Mouse (Mus musculus): ENCODE results near the gene Rnf146. TPM values are rescaled to one million over a fixed set of nuclear protein-coding genes. Genes with fewer than 3 reads are reported as not detected.
A peak's percentile ranks its signal among the peaks of the same experiment; 100 is the strongest.
"Not testable (repeated sequence)": the region's sequence is repeated elsewhere in the genome, so short reads cannot be mapped to it uniquely, and the experiment has no call there.

Gene Rnf146
- total RNA-seq (2014; rRNA removed; ENCODE audit: low replicate concordance) (34.6 and 37.3 TPM in 2 replicates), polyA plus RNA-seq (2015; fragmentation: Nextera tagmentation; extraction: Ambion mirVana) (38.6 and 39.3 TPM in 2 replicates)

DNA sequence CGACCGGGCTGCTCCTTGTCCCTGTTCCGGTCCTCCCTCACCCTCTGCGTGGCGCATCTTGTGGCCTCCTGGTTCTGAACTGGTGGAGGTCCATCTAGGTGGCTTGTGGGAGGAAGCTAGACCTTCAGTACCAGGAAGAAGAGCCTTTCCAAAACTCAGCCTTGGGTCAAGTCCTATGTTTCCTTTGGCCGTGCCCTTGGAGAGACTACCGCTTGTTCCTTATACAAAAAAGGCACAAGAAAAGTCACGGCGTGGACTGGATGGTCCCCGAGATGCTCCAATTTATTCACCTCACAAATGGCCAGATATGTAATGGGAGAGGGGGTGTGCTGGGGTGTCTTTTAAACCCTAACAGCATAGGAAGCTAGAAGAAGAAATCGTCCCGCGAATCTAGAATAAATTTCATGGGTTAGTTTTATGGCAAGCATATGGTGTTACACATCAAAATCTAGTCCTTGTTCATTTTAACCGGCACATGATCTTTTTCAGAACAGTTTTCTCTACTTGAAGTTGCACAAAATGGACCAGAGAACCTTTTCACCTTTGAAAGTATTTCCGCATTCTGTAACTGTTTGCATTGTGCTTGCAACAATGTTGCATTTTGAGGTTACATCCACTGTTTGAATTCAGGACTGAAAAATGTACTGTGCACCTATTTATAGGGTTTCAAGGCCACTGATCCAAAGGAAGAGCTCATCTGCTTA is at the start of gene Rnf146:
TSS of gene Rnf146 (minus strand) at position 246 of the 704 bp plus-strand sequence.
- DNase-seq (ENCODE audit: low spot score) (no peak), ATAC-seq (ENCODE audit: insufficient read depth, low read depth) (peak; percentile 28; the same call in 1 of the 2 replicates)
- Histone ChIP-seq H3K27me3 (ENCODE audit: control insufficient read depth, insufficient read depth, low read length) (no peaks in the 10 kb centered on the region), H3K36me3 (replicated peaks; ENCODE audit: control insufficient read depth, insufficient read depth, low read length) (no peaks in the 10 kb centered on the region), H3K4me3 (ENCODE audit: low read depth, low read length) (peak within 1 kb of the TSS; percentile 96), H3K4me1 (ENCODE audit: control insufficient read depth, insufficient read depth) (peaks cover 20% of the 10 kb centered on the region), H3K9me3 (replicated peaks; ENCODE audit: control insufficient read depth, low read length) (no peaks in the 10 kb centered on the region), H3K9ac (replicated peaks; ENCODE audit: low read depth, low read length) (peak within 1 kb of the TSS; percentile 91), H3K4me2 (ENCODE audit: low read depth, low read length) (peak within 1 kb of the TSS; percentile 80), H3K27ac (ENCODE audit: low read depth) (peak within 1 kb of the TSS; percentile 99)
- WGBS: 7% methylated on average over 15 of the region's 15 CpGs
- TF ChIP-seq CTCF (IDR thresholded peaks at IDR 0.05; ENCODE audit: low read depth) (no peak), EP300 (IDR thresholded peaks at IDR 0.05; ENCODE audit: low read depth) (no peak)

DNA sequence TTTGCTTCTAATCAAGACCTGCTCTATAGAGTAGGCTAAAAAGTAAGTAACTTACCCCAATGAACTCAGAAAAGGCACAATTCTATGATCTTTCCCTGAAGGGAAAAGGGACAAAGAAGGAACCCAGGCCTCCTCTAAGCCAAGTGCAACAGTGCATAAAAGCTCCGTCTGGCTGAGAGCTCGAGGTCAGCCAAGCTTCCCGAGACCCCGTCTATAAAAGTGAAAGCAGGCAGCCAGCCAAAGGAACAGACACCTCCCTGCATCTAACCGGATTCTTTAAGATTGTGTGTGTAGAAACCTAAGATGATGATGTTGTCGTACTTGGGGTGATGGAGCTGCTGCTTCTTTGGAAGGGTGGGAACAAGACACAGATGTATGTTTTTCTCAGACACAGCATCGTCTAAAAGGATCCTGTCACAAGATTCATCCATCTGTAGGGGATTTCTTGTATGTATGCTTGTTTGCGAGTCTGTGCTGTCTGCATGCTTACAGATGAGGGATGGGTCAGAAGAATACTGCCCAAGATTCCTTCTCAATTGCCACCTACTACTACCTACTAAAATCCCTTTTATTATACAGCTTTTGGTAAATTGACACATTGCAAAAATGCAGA is 40.5 kb upstream of the Rnf146 start:
- H3K4me3 ChIP-seq (ENCODE audit: low read depth, low read length): no peak overlapping the region
- no peak overlapping the region for H3K27ac ChIP-seq (ENCODE audit: low read depth)
- WGBS: 40% methylated on average over 8 of the region's 8 CpGs
- TF ChIP-seq CTCF (IDR thresholded peaks at IDR 0.05; ENCODE audit: low read depth): no peak
- TF ChIP-seq EP300 (IDR thresholded peaks at IDR 0.05; ENCODE audit: low read depth): no peak
- no peaks in the 10 kb centered on the region for H3K27me3 ChIP-seq (ENCODE audit: control insufficient read depth, insufficient read depth, low read length)
- H3K9me3 ChIP-seq (replicated peaks; ENCODE audit: control insufficient read depth, low read length): no peaks in the 10 kb centered on the region
- no peaks in the 10 kb centered on the region for H3K36me3 ChIP-seq (replicated peaks; ENCODE audit: control insufficient read depth, insufficient read depth, low read length)
- DNase-seq (ENCODE audit: low spot score): no peak
- H3K4me2 ChIP-seq (ENCODE audit: low read depth, low read length): peak overlapping the region; percentile 24; the same call in 1 of the 2 replicates
- H3K9ac ChIP-seq (replicated peaks; ENCODE audit: low read depth, low read length): no peak overlapping the region
- no peaks in the 10 kb centered on the region for H3K4me1 ChIP-seq (ENCODE audit: control insufficient read depth, insufficient read depth)
- ATAC-seq (ENCODE audit: insufficient read depth, low read depth): no peak

DNA sequence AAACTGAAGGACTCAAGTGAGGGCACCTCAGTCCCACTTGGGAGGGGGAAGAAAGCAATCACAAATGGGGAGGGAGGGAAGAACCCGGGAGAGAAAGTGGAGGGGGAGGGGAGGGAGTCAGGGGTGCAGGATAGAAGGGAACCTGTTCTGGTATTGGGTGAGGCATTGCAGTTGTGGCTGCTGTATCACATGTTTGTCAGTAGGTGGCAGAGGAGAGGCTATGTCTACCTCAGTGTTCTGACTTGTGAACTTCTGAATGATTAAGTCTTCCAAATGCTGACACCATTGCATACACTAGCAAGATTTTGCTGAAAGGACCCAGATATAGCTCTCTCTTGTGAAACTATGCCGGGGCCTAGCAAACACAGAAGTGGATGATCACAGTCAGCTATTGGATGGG is 32.6 kb upstream of the Rnf146 start:
- not testable (repeated sequence) for ATAC-seq (ENCODE audit: insufficient read depth, low read depth); H3K4me2 ChIP-seq (ENCODE audit: low read depth, low read length); H3K9me3 ChIP-seq (replicated peaks; ENCODE audit: control insufficient read depth, low read length); H3K4me1 ChIP-seq (ENCODE audit: control insufficient read depth, insufficient read depth); H3K4me3 ChIP-seq (ENCODE audit: low read depth, low read length); H3K27ac ChIP-seq (ENCODE audit: low read depth); DNase-seq (ENCODE audit: low spot score); H3K27me3 ChIP-seq (ENCODE audit: control insufficient read depth, insufficient read depth, low read length); H3K36me3 ChIP-seq (replicated peaks; ENCODE audit: control insufficient read depth, insufficient read depth, low read length); H3K9ac ChIP-seq (replicated peaks; ENCODE audit: low read depth, low read length)
- WGBS: 65% methylated on average over 2 of the region's 2 CpGs

DNA sequence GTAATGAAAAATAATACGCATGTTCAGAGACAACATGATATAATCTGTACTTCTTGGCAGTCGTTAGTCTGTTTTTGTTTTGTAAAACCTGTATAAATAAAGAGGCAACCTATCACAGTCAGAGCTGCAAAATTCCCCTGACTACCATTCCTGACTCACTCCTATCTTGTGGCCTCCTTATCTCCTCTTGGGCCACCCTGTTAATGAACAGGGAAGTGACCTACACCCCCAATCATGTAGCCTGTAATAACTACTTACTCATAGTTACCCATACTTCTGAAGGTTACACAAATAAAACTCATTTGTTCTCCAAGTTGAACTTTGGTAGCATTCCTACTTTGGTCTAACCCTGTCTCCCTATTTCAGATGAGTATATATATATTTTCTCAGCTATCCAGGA is 19.3 kb upstream of the Rnf146 start:
- H3K4me1 ChIP-seq (ENCODE audit: control insufficient read depth, insufficient read depth): no peaks in the 10 kb centered on the region
- H3K9ac ChIP-seq (replicated peaks; ENCODE audit: low read depth, low read length): no peak overlapping the region
- no peak overlapping the region for H3K4me3 ChIP-seq (ENCODE audit: low read depth, low read length)
- H3K27ac ChIP-seq (ENCODE audit: low read depth): no peak overlapping the region
- DNase-seq (ENCODE audit: low spot score) (no peak), ATAC-seq (ENCODE audit: insufficient read depth, low read depth) (no peak)
- 57% methylated on average over 2 of the region's 2 CpGs for WGBS
- H3K36me3 ChIP-seq (replicated peaks; ENCODE audit: control insufficient read depth, insufficient read depth, low read length): no peaks in the 10 kb centered on the region
- H3K9me3 ChIP-seq (replicated peaks; ENCODE audit: control insufficient read depth, low read length): no peaks in the 10 kb centered on the region
- no peaks in the 10 kb centered on the region for H3K27me3 ChIP-seq (ENCODE audit: control insufficient read depth, insufficient read depth, low read length)
- TF ChIP-seq CTCF (IDR thresholded peaks at IDR 0.05; ENCODE audit: low read depth) (no peak), EP300 (IDR thresholded peaks at IDR 0.05; ENCODE audit: low read depth) (no peak)
- no peak overlapping the region for H3K4me2 ChIP-seq (ENCODE audit: low read depth, low read length)

DNA sequence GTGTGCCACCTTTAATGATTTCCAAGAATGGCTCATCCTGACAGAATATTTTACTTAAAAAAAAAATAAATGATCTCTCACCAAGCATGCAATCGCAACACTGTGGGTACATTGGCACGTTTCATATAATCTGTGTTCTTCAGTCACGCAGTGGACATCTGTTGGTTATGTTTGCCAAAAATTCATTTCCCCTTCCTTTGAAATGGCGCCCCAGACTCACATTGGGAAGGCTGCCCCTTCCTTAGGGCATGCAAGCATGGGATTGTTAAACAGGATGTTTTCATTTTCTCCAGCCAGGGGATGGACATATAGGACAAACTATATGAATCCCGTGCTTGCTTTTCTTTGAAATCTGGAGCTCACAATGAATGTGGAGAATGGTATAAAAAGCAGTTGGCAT is 11.8 kb upstream of the Rnf146 start:
- TF ChIP-seq EP300 (IDR thresholded peaks at IDR 0.05; ENCODE audit: low read depth) (no peak), CTCF (IDR thresholded peaks at IDR 0.05; ENCODE audit: low read depth) (no peak)

More for the DNA sequence above, 11.8 kb upstream of the Rnf146 start:
- H3K36me3 ChIP-seq (replicated peaks; ENCODE audit: control insufficient read depth, insufficient read depth, low read length): no peaks in the 10 kb centered on the region
- H3K27me3 ChIP-seq (ENCODE audit: control insufficient read depth, insufficient read depth, low read length): no peaks in the 10 kb centered on the region
- ATAC-seq (ENCODE audit: insufficient read depth, low read depth) (no peak), DNase-seq (ENCODE audit: low spot score) (no peak)
- H3K4me3 ChIP-seq (ENCODE audit: low read depth, low read length): no peak overlapping the region
- 71% methylated on average over 5 of the region's 5 CpGs for WGBS
- H3K27ac ChIP-seq (ENCODE audit: low read depth): no peak overlapping the region
- no peak overlapping the region for H3K9ac ChIP-seq (replicated peaks; ENCODE audit: low read depth, low read length)
- H3K9me3 ChIP-seq (replicated peaks; ENCODE audit: control insufficient read depth, low read length): no peaks in the 10 kb centered on the region
- H3K4me1 ChIP-seq (ENCODE audit: control insufficient read depth, insufficient read depth): no peaks in the 10 kb centered on the region
- no peak overlapping the region for H3K4me2 ChIP-seq (ENCODE audit: low read depth, low read length)
